Mouse (Mus musculus) adrenal gland, postnatal 36 days (tissue): ENCODE data around the gene Krtap13. TPM values are rescaled to one million over a fixed set of nuclear protein-coding genes. Genes with fewer than 3 reads are reported as not detected.
A peak's percentile ranks its signal among the peaks of the same experiment; 100 is the strongest.
"Not testable (repeated sequence)": the region's sequence is repeated elsewhere in the genome, so short reads cannot be mapped to it uniquely, and the experiment has no call there.

Experiments used
- DNase-seq, 2 experiments: peaks; one replicate each; pipeline ENCODE4 v3.0.0; 2021; ENCODE audit warnings: mixed read lengths in 1 of 2
- long read RNA-seq, 2 experiments: library from polyadenylated mRNA; stranded (forward); transcript quantifications; one replicate each; pipeline ENCODE4 v2.0.0; 2021; ENCODE audit warnings: borderline sequencing depth in 2 of 2
- total RNA-seq, 2 experiments: library from RNA; stranded (reverse); gene quantifications; 2 replicates each; pipeline ENCODE4 v1.2.3; 2021

The Krtap13 gene
- total RNA-seq = not detected
- long read RNA-seq, experiment 1 = 0 reads
- long read RNA-seq, experiment 2 = 0 reads

GRCm38 (mm10) chr16:88751535-88751934 lies at the start of gene Krtap13:
Krtap13 (minus strand) TSS chr16:88751635.
- not testable (repeated sequence) for DNase-seq

- DNase-seq = no peak
Observed at GRCm38 (mm10) chr16:88786786-88787185, 35.4 kb upstream of the Krtap13 start.

- no peak for DNase-seq
Observed at GRCm38 (mm10) chr16:88777596-88777995, 26.2 kb upstream of the Krtap13 start, which contains the start of gene Gm5965. Gm5965 (plus strand) TSS chr16:88777896.

GRCm38 (mm10) chr16:88774106-88774505 lies 22.7 kb upstream of the Krtap13 start, which contains the start of gene 2310057N15Rik:
2310057N15Rik (minus strand) TSS chr16:88774206.
- DNase-seq = no peak

GRCm38 (mm10) chr16:88758547-88758946 lies 7.1 kb upstream of the Krtap13 start, which contains the start of gene 2310034C09Rik:
2310034C09Rik (plus strand) TSS chr16:88758847.
- DNase-seq = not testable (repeated sequence)

- no peak for DNase-seq
Observed at GRCm38 (mm10) chr16:88747943-88748342, 3.5 kb downstream of the Krtap13 start.

GRCm38 (mm10) chr16:88744750-88745340 lies 6.6 kb downstream of the Krtap13 start:
- DNase-seq = no peak

- no peak for DNase-seq
Observed at GRCm38 (mm10) chr16:88735391-88735790, 16.0 kb downstream of the Krtap13 start.

- no peak for DNase-seq
Observed at GRCm38 (mm10) chr16:88728812-88729275, 22.6 kb downstream of the Krtap13 start, which contains the start of gene Krtap13-1. Krtap13-1 (plus strand) TSS chr16:88728862.

GRCm38 (mm10) chr16:88720031-88720430 lies 31.4 kb downstream of the Krtap13 start:
- no peak for DNase-seq

GRCm38 (mm10) chr16:88716549-88716948 lies 34.9 kb downstream of the Krtap13 start:
- DNase-seq = no peak

GRCm38 (mm10) chr16:88711245-88711644 lies 40.2 kb downstream of the Krtap13 start:
- no peak for DNase-seq

- peak; percentile 24 to 28 for DNase-seq
Observed at GRCm38 (mm10) chr16:88710757-88711156, 40.7 kb downstream of the Krtap13 start.

GRCm38 (mm10) chr16:88707496-88708012 lies 43.9 kb downstream of the Krtap13 start, which contains the start of gene 2310061N02Rik:
2310061N02Rik (minus strand) TSS chr16:88707962.
- no peak for DNase-seq

GRCm38 (mm10) chr16:88701072-88701864 lies 50.2 kb downstream of the Krtap13 start:
- peak in 1 of 2 experiments; percentile 2 for DNase-seq

Other genes with a start within 250 kb of the Krtap13 start
- gene Cldn17, start 244.7 kb downstream of the Krtap13 start, total RNA-seq = not detected
- not detected for gene Cldn8, start 188.5 kb downstream of the Krtap13 start, total RNA-seq
- not detected for gene Krtap24-1, start 139.4 kb downstream of the Krtap13 start, total RNA-seq
- gene 2310079G19Rik, start 124.0 kb downstream of the Krtap13 start, total RNA-seq = not detected
- not detected for gene Krtap26-1, start 103.8 kb downstream of the Krtap13 start, total RNA-seq
- gene Krtap27-1, start 80.0 kb downstream of the Krtap13 start, total RNA-seq = not detected
- not detected for gene 2310061N02Rik, start 43.7 kb downstream of the Krtap13 start, total RNA-seq
- not detected for gene Krtap13-1, start 22.8 kb downstream of the Krtap13 start, total RNA-seq
- gene 2310034C09Rik, start 7.2 kb upstream of the Krtap13 start, total RNA-seq = not detected
- gene 2310057N15Rik, start 22.6 kb upstream of the Krtap13 start, total RNA-seq = not detected
- not detected for gene Gm5965, start 26.3 kb upstream of the Krtap13 start, total RNA-seq
- not detected for gene Gm20741, start 60.6 kb upstream of the Krtap13 start, total RNA-seq
- not detected for gene Krtap15, start 68.6 kb upstream of the Krtap13 start, total RNA-seq
- not detected for gene Krtap14, start 74.5 kb upstream of the Krtap13 start, total RNA-seq
- gene Krtap19-1, start 117.8 kb upstream of the Krtap13 start, total RNA-seq = not detected
- gene Krtap19-2, start 122.6 kb upstream of the Krtap13 start, total RNA-seq = not detected
- not detected for gene Krtap19-3, start 126.4 kb upstream of the Krtap13 start, total RNA-seq
- gene Krtap19-4, start 133.5 kb upstream of the Krtap13 start, total RNA-seq = not detected
- gene Krtap19-5, start 144.8 kb upstream of the Krtap13 start, total RNA-seq = not detected
- gene Krtap19-9b, start 180.6 kb upstream of the Krtap13 start, total RNA-seq = not detected
- gene Krtap16-3, start 211.2 kb upstream of the Krtap13 start, total RNA-seq = not detected